Mouse (Mus musculus) heart, postnatal 14 days (tissue): ENCODE measurements around the gene Snrnp40. TPM values are rescaled to one million over a fixed set of nuclear protein-coding genes. Genes with fewer than 3 reads are reported as not detected.

ENCODE experiments used
- DNase-seq, 2 experiments: peaks; one replicate each; pipeline ENCODE4 v3.0.0; 2021 to 2022
- intact Hi-C: fragments of 180-260 bp; cut with DNase I; formaldehyde crosslinking; loops from one replicate; pipeline ENCODE4 v1.15.1; 2025
- long read RNA-seq, 2 experiments: library from polyadenylated mRNA; stranded (forward); transcript quantifications; one replicate each; pipeline ENCODE4 v2.0.0; 2021
- total RNA-seq, 2 experiments: library from RNA; stranded (reverse); gene quantifications; 2 replicates each; pipeline ENCODE4 v1.2.3; 2021

The Snrnp40 gene
- total RNA-seq = 10 to 100 TPM; 18.5 to 19.6 TPM
- long read RNA-seq, experiment 1, transcript Snrnp40-201 (10 exons, 1,584 nt) = major isoform, 55 of 63 reads
- long read RNA-seq, experiment 1, partial matches to known transcripts = 6 of 63 reads
- long read RNA-seq, experiment 1, other reads (novel, unspliced or antisense) = 1 of 63 reads
- long read RNA-seq, experiment 2, transcript Snrnp40-201 (10 exons, 1,584 nt) = major isoform, 32 of 35 reads
- long read RNA-seq, experiment 2, partial matches to known transcripts = 3 of 35 reads
- long read RNA-seq, experiment 2, other reads (novel, unspliced or antisense) = 0 of 35 reads

- intact Hi-C loops = no loop called here
- DNase-seq = peak; percentile 98 to 99
These were observed at the start of gene Snrnp40, which contains the start of gene Zcchc17 for GRCm38 (mm10) chr4:130359486-130360237. Gene Snrnp40, plus strand, starts transcription at chr4:130360132. Gene Zcchc17, minus strand, starts transcription at chr4:130359943.

DNA sequence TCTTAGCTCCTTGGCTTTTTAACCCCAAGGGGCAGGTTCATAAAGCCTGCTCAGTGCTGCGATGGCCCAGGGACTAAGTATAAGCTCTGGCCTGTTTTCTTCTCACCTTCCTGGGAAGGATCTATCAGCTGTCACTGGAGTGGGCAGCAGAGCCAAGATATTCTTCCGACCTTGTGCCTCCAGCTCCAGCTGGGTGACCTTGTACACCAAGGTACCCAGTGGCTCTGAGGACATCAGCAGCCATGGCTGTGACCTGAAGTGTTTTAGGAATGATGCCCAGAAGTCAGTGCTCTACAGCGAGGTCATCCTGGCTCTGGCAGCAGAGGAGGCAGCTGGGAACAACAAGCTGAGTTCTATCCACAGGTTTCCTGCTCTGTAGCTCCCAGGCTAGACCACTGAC, 47.4 kb upstream of the Snrnp40 start:
- intact Hi-C loops = no loop called here
- DNase-seq = peak; percentile 42 to 63

DNA sequence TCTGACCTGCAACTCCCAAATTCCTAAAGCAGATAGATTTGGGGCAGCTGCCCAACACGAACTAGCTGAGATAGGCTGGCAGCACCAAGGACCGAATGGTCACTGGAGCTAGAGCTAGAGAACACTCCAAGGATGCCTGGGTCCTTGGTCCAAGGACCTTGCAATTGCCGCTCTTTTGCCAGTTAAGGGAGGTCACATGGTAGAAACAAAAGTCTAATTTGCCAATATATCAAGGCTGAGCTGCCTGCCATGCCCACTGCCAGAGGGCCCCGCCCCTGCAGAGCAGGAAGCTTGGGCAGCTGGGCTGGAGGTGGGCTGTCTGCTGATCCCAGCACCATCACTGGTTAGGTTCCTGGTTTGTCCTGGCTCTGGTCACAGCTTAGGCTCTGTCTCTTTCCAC, 46.4 kb upstream of the Snrnp40 start:
- DNase-seq = no peak
- intact Hi-C loops = no loop called here

DNA sequence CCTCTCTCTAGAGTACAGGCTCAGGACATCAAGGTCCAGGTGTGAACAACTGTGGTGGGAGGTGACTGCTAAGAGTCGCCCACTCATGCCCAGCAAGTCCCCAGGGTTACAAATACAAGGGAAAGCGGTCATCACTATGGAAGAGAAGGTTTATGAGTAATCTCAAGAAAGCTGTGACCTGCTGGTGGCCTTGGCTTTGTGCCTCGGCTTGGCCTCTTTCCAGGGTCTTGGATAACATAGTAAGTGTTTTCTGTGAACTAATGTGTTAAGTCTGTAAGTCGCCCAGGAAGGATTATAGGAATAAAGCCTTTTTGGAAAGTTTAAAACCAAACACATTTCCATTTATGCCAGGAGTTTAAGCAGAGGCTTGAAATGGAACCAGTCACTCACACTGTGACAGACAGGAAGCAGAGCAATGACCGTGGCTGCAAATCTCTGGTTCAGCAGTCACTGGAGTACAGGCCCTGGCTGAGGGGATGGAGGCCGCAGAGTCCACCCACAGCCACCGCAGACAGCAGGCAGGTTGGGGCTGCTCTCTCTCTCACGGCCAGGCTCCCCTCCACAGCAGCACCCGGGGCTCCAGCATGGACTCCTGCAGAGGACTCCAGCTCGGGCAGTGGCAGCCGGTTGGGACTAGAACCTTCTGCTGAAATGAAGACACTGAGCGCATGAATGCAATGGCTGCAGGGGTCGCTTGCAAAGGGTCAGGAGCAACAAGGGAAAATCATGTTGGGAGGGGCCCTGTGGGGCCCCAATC, 44.0 kb upstream of the Snrnp40 start:
- peak; percentile 31 to 63 for DNase-seq
- intact Hi-C loops = no loop called here

- DNase-seq = peak in 1 of 2 experiments; percentile 6
- intact Hi-C loops = no loop called here
These were observed 43.2 kb upstream of the Snrnp40 start for GRCm38 (mm10) chr4:130316691-130317090.

- intact Hi-C loops = no loop called here
- DNase-seq = no peak
These were observed 41.8 kb upstream of the Snrnp40 start for GRCm38 (mm10) chr4:130318122-130318521.

DNA sequence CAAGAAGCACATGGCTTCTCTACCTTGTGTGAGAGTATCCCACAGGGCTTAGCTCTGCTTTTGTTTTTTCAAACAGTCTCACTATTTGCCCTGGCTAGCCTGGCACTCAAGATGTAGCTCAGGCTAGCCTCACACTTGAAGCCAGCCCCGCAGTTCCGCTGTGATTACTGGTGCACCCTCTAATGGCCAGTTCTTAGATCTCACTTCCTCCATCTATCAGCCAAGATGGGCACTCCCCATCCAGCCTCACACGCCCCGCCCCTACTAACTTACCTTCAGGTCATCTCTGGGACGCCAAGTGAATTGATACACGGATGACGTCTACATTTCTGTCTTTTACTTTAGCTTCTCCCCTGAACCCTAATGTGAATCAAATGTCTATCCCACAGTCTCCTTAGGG, 40.4 kb upstream of the Snrnp40 start:
- DNase-seq = no peak
- intact Hi-C loops = no loop called here

DNA sequence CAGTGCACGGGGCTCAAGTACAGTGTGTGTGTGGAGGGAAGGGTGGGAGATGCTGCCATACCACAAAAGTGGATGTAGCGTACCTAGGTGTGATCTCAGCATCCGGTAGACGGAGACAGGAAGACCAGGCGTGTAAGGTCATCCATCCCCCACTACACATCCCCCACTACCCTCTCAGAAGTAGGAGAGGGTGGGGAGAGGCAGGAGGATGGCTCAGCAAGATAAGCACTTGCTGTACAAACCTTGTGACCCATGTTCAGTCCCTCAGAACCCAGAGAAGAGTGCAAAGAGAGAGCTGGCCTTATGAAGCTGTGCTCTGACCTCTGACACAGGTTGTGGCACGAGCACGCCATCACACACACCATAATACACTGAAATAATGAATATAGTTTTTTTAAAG, 38.3 kb upstream of the Snrnp40 start:
- intact Hi-C loops = no loop called here
- DNase-seq = no peak

- DNase-seq = no peak
- intact Hi-C loops = no loop called here
These were observed 37.4 kb upstream of the Snrnp40 start for GRCm38 (mm10) chr4:130322567-130322966.

GRCm38 (mm10) chr4:130323165-130323564, 36.8 kb upstream of the Snrnp40 start:
- DNase-seq = no peak
- intact Hi-C loops = no loop called here

- peak in 1 of 2 experiments; percentile 59 for DNase-seq
- intact Hi-C loops = no loop called here
These were observed 36.3 kb upstream of the Snrnp40 start for GRCm38 (mm10) chr4:130323607-130324006.

- no peak for DNase-seq
- intact Hi-C loops = no loop called here
These were observed 34.5 kb upstream of the Snrnp40 start for GRCm38 (mm10) chr4:130325446-130325845.

DNA sequence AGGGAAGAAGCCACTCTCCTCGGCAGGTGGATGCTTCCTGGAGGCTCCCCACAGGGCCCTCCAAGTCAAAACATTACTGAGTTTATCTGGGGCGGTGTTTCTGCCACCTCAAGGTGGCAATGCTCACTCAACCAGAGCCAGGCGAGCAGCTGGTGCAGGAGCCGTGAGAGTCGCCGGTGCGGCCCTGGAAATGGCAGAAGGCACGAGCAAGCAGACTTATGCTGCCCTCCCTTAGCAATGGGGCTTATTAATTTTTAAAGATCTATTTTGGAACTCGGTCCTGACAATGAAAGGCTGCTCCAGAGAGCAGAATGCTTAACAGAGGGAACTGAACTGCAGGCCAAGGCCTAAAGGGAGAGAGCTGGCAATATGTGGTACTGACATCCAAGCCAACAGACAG, 32.6 kb upstream of the Snrnp40 start:
- no peak for DNase-seq
- intact Hi-C loops = no loop called here

GRCm38 (mm10) chr4:130335867-130336266, 24.1 kb upstream of the Snrnp40 start:
- intact Hi-C loops = no loop called here

DNA sequence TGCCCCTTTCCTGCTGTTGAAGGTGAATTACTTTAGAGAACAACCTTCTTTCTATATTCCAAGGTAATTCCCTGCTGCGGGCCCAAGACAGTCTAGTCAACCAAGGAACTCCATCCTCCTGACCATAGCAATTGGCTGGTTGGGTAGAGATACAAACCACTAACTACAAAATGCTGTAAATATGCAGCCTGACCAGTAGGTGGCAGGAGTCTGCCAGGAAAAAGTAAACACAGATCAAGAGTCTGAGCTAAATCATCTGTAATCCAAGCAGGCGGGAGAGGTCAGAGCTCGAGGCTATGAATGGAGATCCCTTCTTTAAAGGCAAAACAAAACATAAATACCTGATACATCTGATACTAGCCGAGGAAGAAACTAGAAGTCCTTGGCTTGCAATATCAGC, 18.2 kb upstream of the Snrnp40 start:
- peak; percentile 62 to 75 for DNase-seq
- intact Hi-C loops = loop anchor here (1.0 kb wide), 1 partner anchor 193 kb away; no protein-coding TSS in a partner anchor

More at GRCm38 (mm10) chr4:130335867-130336266, 24.1 kb upstream of the Snrnp40 start:
- DNase-seq = no peak

DNA sequence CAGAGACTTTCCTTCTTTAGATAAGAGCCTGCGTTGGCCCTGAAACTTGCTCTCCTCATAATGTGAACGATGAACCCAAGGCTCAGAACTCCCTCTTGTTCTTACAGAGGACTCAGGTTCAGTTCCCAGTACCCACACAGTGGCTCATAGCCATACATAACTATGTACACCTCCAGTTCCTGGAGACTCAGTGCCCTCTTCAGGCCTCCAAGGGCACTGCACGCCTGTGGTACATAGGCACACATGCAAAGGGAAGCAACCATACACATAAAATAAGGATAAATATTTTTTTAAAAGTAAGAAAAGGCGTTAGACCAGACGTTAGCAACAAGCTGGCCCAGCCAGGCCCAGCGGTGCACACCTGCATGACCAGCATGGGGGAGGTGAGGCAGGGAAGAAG, 10.3 kb upstream of the Snrnp40 start:
- no peak for DNase-seq
- intact Hi-C loops = no loop called here

GRCm38 (mm10) chr4:130350690-130351422, 9.1 kb upstream of the Snrnp40 start:
- DNase-seq = no peak
- intact Hi-C loops = no loop called here

DNA sequence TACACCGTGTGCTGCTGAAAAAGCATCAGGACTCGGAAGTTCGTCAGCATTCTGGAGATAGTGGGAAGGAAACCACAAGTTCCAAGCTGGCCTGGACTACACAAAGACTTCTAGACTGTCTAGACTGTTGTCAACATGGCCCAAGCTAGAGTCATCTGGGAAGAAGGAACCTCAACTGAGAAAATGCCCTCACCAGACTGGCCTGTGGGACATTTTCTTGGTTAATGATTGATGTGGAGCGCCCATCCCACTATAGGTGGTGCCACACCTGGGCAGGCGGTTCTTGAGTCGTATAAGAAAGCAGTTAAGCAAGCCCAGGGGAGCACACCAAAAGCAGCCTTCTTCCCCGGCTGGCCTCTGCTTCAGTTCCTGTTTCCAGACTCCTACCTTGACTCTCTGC, 7.3 kb upstream of the Snrnp40 start:
- no peak for DNase-seq
- intact Hi-C loops = no loop called here

DNA sequence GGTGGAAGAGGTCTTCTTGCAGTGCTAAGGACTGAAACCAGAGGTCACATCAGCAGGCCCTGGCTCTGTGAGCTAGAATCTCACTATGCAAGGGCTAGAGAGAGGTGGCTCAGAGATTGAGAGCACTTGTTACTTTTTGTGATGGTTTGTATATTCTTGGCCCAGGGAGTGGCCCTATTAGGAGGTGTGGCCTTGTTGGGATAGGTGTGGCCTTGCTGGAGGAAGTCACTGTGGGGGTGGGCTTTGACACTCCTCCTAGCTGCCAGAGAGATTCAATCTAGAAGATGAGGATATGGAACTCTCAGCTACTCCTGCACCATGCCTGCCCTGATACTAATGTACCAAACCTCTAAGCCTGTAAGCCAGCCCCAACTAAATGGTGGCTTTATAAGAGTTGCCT, 2.0 kb upstream of the Snrnp40 start:
- DNase-seq = no peak
- intact Hi-C loops = no loop called here

DNA sequence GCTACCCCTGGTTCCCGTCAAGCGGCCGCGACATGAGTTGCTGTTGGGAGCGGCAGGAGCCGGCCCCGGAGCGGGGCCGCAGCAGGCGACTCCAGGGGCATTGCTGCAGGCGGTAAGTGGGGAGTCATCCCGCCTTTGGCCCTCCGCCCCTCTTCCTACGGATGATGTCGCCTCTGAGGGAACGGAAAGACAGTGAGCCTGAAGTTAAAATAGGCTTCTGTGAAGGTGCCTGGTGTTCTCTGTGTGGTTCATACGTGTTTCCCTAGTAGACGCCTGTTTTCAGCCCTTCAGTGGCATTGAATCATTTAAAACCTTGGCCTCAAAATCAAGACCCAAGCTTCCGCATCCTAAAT, 282 bp downstream of the Snrnp40 start:
- intact Hi-C loops = no loop called here
- DNase-seq = no peak

DNA sequence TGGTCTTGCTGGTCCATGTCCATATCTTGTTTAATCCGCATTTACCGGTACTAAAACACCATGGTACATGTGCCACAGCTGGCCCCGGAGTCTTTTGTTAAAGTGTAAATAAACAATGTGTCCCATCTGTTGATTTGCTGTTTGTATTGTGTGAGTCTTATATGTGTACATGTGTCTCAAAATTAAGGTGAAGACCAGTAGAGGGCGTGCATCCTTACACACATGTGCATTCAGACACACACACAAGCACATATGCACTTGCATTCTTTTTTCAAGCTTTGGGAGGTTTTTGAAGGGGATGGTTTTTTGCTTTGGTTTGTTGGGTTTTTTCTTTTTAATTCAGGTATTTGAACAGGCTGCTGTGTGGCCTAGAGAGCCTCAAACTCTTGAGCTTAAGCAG, 16.7 kb downstream of the Snrnp40 start:
- intact Hi-C loops = no loop called here
- DNase-seq = no peak
